Mouse (Mus musculus): ENCODE measurements at regions not wholly inside any gene's neighbourhood (a gene's known extent, or its start where the extent isn't known, plus 50 kb on each side); places are given as distances from the start of the nearest gene placed in this dataset.

DNA sequence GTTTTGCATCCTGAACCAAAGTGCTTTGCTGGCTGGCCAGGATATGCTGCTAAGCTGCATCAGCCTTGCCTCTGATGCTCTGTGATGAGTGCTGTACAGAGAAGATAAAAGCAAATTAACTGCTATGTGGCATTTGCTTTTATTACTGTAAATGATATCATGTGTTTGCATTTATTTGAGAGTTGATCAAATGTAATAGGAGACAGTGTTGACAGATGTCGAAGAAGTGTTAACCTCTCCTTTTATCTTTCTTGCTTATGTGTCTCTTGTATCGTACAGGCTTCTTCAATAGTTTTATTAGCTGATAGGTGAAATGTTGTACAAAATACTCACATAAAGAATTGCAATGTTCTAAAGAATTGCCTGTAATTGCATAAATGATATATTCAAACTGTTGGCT is 541.8 kb upstream of the Manea start:
- TF ChIP-seq CTCF (IDR thresholded peaks at IDR 0.05; ENCODE audit: low read depth, low read length) = no peak
- no peak for TF ChIP-seq TAL1 (conservative IDR thresholded peaks at IDR 0.05; ENCODE audit: low read depth, low read length)
- no peak for TF ChIP-seq GATA1 (IDR thresholded peaks at IDR 0.05; ENCODE audit: borderline replicate concordance, low read length)
- no peak for TF ChIP-seq POLR2AphosphoS5 (IDR thresholded peaks at IDR 0.05; ENCODE audit: insufficient replicate concordance, low read depth, low read length)
- TF ChIP-seq GATA2 (IDR thresholded peaks at IDR 0.05; ENCODE audit: borderline replicate concordance, low read depth, low read length) = no peak
